Mouse (Mus musculus) T-helper 1 cell (primary cell): ENCODE results near the gene Tmem100.

Source experiments
- in situ Hi-C: fragments of 300-600 bp; cut with MboI, MseI; formaldehyde crosslinking; loops from one replicate; pipeline ENCODE4 v1.15.1; 2025; ENCODE audit warnings: high pct_unique_total_duplicates

The Tmem100 gene

DNA sequence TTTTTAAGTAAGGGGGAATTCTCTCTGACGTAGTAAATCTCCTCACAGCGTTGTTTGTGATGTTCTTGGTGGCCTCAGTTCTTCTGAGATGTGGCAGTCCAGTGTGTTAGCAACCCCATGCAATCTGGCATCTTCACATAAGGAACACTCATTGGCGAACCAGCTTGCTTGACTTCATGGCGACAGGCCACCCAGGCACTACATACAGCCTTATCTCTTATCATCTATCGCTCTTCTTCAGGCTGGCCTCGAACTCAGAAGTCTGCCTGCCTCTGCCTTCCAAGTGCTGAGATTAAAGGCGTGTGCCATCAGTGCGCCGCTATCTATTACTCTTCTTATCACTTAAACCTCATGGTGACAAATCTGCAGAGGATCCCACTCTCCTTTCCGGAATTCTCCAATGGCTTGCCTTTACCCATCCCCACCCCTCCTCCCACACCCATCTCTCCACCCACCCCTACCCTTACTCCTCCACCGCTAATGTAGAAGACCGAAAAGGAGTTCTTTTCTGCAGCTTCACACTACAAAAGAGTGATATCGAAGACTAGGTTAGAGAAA lies at the start of gene Tmem100:
Gene Tmem100, plus strand, starts transcription at position 508 of the 558 bp plus-strand sequence.
- in situ Hi-C loops: no loop called here

DNA sequence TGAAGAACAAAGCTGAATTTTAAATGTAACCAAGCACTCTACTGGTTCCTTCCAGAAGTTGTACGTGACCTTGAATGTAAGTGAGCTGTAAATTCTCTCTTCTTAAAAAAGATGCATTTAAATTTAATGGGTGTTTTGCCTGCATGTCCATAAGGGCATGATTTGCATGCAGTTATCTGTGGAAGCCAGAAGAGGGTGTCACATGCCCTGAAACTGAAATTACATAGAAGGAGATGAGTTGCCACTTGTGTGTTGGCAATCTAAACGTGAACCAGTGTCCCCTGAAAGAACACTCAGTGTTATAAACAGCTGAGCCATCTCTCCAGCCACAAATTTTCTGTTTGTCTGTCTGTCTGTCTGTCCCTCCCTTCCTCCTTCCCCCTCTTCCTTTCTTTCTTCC lies 47.2 kb upstream of the Tmem100 start:
- in situ Hi-C loops: loop anchor here (5.0 kb wide), 1 partner anchor 94 kb away; no protein-coding TSS in a partner anchor

DNA sequence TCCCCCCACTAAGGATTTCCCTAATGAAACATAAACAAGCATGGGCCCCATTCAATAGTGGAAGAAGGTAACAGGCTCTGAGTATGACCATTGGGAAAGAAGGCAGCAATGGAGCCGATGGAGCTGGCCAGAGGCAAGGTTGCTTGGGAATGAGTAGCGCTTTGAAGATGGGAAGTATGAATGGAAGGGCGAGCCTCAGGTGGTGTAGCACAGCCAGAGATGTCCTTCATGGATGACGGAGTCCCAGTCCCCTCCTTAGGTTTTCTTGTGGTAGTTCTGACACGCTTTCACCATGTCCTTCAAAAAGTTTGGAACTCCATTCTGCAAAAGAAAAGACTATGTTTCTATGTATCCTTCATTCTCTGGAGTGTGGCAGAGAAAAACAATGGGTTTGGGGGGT lies 45.7 kb upstream of the Tmem100 start:
- in situ Hi-C loops: loop anchor here (5.0 kb wide), 1 partner anchor 93 kb away; no protein-coding TSS in a partner anchor

DNA sequence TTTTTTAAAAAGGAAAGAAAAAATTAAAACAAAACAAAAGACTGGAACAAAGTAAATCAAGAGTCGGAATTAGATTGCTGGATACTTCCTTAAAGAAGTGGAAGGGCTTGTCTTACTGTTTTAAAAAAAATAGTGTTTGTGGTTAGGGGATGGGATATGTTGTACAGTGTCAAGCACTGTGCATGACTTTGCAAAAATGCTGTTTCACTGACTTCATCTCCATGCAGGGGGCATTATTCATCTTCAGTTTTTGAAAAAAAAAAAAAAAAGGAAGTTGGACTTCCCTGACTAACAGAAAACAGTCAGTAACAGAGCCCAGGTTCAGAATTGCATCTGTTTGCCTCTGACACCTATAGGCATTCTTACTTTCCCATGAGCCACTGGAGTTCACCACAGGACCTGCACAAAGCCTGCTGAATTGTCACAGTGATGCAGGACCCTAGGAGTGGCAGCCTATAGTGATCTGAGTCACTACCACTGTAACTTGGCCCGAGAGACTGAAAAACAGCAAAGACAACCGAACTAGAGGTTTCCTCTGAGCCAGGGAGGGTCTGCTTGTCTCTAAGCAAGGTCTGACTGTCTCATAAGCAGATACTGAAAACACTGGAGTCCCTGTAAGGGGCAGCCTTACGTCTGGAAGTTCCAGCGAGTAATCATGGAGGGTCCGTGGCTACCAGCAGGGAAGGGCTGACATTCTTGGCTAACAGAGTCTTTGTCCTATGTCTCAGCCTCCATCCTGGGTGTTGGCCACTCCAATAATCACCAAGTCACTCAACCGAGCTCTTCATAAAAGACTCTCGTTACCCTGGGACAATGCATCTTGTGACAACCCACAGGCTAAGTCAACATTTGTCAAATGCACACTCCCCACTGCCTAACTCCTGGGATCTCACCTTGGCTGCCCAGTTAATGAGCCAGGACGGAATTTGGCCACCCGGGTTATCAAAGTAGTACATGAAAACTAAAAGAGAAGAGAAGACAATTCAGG lies 44.7 kb upstream of the Tmem100 start:
- in situ Hi-C loops: loop anchor here (5.0 kb wide), 1 partner anchor 182 kb away; no protein-coding TSS in a partner anchor

DNA sequence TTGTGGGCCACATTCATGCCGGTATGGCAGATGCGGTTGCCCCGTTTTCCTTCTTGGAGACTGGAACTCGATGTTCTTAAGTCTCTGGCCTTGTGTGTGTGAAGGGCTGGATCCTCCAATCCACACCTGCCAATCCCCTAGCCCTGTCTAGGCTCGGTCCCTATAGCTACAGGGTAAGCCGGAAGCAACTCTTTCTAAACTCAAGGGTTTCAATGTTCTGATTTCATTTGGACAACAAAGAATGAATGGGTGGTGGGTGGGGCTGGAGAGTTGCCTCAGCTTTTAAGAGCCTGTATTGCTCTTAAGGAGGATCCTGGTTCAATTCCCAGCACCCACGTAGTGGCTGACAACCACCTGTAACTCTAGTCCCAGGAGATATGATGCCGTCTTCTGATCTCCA lies 43.6 kb upstream of the Tmem100 start:
- in situ Hi-C loops: loop anchor here (5.0 kb wide), 1 partner anchor 181 kb away; no protein-coding TSS in a partner anchor

DNA sequence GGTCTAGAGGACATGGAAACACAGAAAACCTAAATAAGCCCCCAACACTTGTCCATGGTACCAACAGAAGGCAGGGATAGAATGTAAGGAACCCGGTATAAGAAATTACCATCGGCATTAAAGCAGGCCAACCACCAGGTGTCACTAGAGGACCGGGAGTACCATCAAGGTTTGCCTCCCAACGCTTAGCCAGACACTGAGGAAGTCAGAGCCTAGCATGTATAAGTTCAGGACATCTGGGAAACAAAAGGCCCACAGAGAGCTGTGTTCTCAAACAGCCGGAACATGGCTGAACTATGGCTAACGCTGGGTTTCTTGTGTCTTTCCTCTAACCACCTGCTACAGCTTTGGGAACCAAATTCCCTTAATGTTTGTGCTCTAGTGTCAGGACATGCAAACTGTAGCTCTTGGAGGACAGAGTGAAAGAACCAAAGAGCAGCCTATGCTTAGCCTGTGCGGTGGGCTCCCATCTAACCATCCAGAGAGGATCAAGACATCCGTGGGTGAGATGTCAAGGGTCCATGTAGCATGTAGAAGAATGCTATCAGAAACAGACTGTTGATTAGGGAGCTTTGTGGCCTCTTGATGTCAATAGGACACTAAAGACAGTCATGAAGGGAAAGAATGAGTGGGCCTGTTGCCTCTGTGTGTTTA lies 41.1 kb upstream of the Tmem100 start:
- in situ Hi-C loops: loop anchor here (5.0 kb wide), 1 partner anchor 178 kb away; no protein-coding TSS in a partner anchor

DNA sequence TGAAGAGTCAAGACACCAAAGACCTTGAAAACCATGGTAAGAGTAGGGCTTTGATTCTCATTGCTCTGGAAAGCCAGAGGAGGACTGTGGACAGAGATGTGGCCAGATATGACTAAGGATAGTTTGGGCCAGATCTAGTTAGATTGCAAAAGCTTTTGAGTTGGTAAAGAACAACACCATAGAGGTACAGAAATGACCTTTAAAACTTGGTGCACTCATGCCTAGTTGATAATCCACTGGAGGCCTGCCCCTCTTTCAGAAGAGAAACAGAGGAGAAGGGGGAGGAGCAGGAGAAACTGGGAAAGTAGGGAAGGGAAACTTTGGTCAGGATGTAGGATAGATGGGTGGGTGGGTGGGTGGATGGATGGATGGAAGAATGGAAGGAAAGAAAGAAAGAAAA lies 38.5 kb upstream of the Tmem100 start:
- in situ Hi-C loops: no loop called here

DNA sequence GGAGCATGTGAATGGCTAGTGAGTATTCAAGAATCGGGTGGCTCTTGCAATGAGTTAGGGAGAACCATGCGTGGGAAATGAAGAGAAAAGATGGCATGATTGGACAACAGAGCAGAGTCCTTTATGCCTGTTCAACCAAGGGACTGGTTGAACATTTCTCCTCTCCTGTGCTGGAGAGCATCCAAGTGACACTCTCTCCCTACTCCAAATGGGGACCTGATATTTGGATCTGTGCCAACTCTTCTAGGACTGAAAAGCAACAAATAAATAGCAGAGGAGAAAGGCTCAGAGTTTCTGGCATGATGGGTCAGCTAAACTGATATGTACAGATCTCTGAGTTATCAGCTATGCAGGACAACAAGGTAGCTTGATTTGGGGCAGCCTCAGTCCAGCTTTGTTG lies 35.4 kb upstream of the Tmem100 start:
- in situ Hi-C loops: no loop called here

DNA sequence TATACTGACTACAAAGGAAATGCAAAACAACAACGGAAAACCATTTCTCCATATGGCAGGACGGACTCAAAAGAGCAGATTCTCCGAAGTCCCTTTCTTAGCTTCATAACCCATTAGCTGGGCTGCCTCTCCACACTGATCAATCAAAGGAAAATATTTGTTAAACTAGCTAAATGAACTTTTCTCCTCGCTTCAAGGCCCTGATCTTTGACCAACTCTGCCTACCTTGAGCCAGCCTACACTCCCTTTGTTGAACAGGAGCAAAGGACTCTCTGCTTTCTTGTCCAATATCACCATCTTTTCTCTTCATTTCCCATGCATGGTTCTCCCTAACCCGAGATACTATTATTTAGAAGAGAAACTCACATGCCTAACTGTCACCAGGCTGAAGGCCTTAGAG lies 34.6 kb upstream of the Tmem100 start:
- in situ Hi-C loops: no loop called here

DNA sequence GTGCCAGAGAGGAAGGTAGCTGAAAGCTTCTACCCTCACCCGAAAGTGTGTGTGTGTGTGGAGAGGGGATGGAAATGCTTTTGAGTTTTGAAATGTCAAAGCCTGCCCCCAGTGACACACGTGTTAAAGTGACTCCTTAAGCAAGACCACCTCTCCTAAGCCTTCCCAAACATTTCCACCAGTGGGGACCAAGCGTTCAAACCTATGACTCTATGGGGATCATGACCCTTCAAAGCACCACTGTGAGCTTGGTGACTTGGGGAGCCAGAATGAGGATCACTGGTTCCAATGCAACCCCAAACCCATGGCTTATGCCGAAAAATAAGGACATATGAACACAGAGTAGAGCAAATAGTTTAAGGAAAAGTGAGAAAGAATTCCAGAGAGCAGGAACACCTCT lies 33.7 kb upstream of the Tmem100 start:
- in situ Hi-C loops: no loop called here

DNA sequence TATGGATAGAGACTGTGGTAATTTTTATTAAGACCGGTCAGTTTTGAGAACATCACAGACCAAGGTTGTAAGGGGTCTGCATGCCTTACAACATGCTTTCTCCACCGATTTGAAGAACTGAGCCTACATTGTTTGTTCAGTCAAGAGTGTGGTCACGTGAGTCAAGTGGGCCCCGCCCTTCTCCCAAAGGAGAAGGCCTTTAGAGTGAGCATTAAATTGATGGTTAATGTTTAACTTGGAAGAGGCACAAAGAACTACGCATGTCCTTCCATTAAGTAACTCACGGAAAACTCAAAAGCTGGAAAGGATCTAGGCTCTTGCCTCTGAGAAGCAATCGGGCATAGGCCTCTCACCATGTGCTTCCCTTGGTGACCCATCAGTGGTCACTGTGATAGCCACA lies 33.3 kb upstream of the Tmem100 start:
- in situ Hi-C loops: no loop called here

DNA sequence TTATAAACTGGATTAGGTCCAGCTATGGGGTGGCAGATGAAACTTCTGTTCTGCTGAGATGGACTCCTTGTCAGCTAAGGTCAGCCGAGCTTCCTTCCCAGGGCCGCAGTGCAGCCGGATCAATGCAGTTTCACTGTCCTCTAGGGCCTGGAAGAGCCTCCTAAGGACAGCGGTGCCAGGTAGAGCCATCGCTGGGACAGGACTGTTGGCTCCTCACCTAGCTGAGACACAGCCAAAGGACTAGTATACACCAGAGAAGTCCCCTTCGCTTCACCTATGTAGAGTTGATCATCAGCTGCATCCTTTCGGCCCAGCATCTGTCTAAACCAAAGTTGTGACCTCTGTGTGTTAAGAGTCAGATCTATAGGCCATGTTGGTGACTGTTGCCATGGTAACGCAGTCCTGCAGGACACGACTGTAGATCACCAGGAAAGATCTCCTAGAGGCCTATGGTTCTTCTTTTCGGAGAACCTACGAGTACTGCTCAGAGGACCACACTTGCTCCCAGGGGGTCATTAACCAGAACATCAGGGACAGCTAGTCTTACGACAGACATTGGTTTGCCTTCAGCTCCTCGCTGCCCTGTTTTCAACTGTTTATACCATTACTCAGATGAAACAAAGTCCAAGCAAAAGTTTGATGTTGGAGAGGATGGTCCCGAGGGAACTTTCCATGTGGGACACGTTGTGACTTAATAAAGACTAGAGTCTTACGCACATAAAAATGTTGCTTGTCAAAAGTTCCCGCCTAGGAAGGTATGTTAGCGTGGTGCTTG lies 31.0 kb upstream of the Tmem100 start:
- in situ Hi-C loops: no loop called here

DNA sequence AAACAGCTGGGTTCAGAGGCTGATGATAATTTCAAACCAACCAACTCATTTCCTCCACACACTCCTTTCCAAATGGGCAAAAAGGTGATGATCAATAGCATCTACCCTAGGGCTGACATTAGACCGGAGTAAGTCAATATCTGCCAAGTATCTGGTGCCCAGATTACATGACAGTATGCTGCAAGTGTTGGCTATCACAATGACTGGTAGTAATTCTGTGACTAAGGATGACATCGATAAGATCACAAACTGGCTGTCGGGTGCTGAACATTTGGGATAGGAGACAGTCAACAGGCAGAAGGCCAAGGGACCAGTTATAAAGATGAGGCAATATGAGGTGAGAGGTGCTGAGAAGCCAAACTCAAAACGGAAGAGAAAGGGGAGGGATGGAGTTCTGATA lies 29.5 kb upstream of the Tmem100 start:
- in situ Hi-C loops: loop anchor here (10.0 kb wide), 1 partner anchor 624 kb away; no protein-coding TSS in a partner anchor

DNA sequence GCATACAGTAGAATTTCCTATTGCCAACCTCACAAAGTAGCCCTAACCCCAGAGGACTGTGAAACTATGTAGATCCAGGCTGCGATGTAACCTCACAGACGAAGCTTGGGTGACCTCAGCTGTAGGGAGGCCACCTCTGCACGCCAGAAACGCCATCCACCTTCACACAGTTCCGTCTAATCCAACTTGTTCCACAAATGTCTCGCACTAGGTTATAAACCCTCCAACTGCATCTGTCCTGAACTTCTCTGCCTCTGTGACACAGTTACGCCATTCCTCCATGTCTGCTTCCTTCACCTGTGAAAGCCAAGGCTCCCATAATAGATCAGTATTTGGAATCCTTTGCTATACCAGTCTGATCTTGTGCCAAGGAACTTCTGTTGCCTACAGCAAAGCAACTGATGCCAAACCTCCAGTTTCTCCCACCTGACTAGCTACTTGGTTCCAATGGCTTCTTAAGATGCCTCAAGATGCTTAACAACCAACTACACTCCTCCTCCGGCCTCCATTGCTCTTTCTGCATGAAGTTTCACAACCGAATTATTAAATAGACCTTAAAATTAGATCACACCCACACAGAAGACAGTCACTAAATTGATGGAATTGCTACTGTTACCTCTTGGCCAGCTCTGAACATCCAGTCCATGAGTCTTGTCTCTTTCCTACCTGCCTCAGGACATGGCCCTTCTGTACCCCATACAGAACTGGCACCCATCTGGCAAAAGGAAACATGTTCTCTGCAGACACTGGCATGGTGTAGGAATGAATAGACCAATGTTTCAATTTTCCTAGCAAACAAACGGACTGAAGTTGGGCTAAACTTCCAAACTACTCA lies 28.5 kb upstream of the Tmem100 start:
- in situ Hi-C loops: loop anchor here (10.0 kb wide), 1 partner anchor 623 kb away; no protein-coding TSS in a partner anchor

DNA sequence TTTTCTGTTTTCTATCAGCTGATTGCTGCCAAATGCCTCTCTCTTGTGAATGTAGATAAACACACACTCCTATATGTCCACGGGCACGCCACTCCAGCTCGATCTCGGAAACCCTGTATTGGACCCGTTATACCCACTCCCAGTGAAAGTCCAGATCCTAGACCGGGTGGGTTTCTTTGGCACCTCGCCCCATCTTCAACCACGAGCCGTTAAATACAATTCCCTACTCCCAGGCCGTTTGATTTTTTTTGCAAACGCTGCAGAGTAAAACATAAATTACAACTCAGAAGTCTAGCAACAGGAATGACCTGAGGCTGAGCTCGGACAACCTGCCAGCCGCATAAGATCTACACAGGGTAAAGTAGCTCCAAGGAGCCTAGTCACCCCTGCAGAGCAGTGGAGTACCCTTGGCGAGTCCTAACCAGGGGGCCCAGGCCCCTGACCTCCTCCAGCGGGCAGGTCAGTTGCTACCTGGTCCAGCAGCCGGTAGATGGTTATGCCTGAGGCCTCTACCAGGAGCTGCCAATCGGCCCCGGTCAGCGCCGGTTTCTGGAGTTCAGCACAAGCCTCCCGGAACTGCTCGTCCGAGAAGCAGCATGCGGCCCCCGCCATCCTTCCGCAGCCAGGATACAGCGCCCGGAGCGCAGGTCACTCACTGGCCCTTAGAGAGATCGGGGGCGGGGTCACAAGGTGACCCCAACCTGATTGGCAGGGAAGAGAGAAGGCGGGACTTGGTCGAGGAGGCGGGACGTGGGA lies 27.7 kb upstream of the Tmem100 start, which contains the start of gene Pctp:
Gene Pctp, minus strand, starts transcription at position 664 of the 756 bp plus-strand sequence.
- in situ Hi-C loops: loop anchor here (10.0 kb wide), 1 partner anchor 622 kb away; no protein-coding TSS in a partner anchor

DNA sequence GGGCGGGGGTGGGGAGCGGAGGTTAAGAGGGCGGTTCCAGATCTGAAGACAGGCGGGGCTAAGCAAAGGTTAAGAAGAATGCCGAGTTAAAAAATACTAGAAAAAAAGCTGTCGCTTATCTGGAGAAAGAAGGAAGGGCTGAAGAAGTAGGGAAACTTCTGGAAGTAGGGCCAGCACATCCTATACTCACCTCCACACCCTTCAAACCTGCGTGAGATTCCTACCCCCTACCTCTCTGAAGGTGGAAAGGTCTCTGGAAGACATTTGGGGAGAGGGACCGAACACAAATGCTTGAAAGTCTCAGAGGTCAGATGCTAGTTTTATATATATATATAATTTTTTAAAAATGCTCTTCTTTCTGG lies 27.2 kb upstream of the Tmem100 start:
- in situ Hi-C loops: loop anchor here (10.0 kb wide), 1 partner anchor 622 kb away; no protein-coding TSS in a partner anchor

DNA sequence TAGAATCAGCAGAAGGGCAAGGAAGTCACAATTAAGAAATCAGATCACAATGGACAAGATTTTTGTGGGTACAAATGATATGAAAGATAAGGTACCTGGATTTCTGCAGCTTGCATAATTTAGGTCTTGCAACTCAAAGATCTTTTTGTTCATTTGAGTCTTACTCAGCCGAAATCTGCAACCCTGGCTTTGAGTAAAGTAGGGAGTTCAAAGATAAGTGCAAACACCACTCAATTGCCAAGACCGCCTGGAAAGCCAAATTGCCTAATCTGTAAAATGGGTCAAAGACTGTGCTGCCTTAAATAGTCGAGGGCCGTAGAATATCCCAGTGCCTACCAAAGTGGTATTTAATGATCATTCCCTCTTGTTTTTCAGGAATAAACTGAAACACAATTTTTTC lies 26.8 kb upstream of the Tmem100 start:
- in situ Hi-C loops: loop anchor here (10.0 kb wide), 1 partner anchor 621 kb away; no protein-coding TSS in a partner anchor

DNA sequence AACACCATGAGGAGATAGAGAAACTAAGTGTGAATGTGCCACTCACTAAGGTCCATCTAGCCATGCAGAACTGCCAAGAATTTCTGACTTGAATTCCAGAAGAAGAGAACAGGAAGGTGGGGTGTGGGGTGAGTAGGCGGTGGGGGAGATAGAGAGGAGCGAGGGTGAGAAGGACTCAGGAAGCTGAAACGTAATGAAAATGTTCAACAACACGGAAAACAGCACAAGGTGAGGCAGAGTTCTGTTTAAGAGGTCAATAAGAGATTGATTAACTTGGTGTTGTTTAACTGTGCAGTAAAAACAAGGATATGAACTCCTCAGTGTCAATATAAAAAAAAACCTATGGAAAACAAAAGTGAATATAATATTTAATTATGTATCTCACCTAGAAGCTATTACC lies 24.0 kb upstream of the Tmem100 start:
- in situ Hi-C loops: loop anchor here (10.0 kb wide), 1 partner anchor 619 kb away; no protein-coding TSS in a partner anchor
